Mouse (Mus musculus): ENCODE data around the gene Zfp362. TPM values are rescaled to one million over a fixed set of nuclear protein-coding genes. Genes with fewer than 3 reads are reported as not detected.

Gene Zfp362
- polyA plus RNA-seq, 1 experiment from 2014 or later = 48.9 TPM

GRCm38 (mm10) chr4:128794198-128794597 lies 11.6 kb downstream of the Zfp362 start:
- peaks cover 61% of the 10 kb centered on the region for H3K36me3 ChIP-seq
- peaks cover 57% of the 10 kb centered on the region for H3K4me1 ChIP-seq
- no peak overlapping the region for H3K4me2 ChIP-seq (replicated peaks)
- WGBS = 89% methylated on average over 8 of the region's 8 CpGs
- no peaks in the 10 kb centered on the region for H3K27me3 ChIP-seq
- no peak overlapping the region for H3K4me3 ChIP-seq
- H3K9me3 ChIP-seq = no peaks in the 10 kb centered on the region
- no peak overlapping the region for H3K27ac ChIP-seq
- no peak for ATAC-seq (ENCODE audit: low FRiP score, low read depth)
- no peak overlapping the region for H3K9ac ChIP-seq

GRCm38 (mm10) chr4:128793710-128794109 lies 12.1 kb downstream of the Zfp362 start:
- peaks cover 61% of the 10 kb centered on the region for H3K36me3 ChIP-seq
- peaks cover 52% of the 10 kb centered on the region for H3K4me1 ChIP-seq
- no peak overlapping the region for H3K4me3 ChIP-seq
- H3K4me2 ChIP-seq (replicated peaks) = no peak overlapping the region
- no peaks in the 10 kb centered on the region for H3K27me3 ChIP-seq
- WGBS = 39% methylated on average over 1 of the region's 1 CpGs
- H3K27ac ChIP-seq = no peak overlapping the region
- no peaks in the 10 kb centered on the region for H3K9me3 ChIP-seq
- no peak overlapping the region for H3K9ac ChIP-seq
- no peak for ATAC-seq (ENCODE audit: low FRiP score, low read depth)

GRCm38 (mm10) chr4:128789646-128790045 lies 16.2 kb downstream of the Zfp362 start:
- Histone ChIP-seq H3K4me2 (replicated peaks) (no peak overlapping the region), H3K4me3 (no peak overlapping the region), H3K27me3 (no peaks in the 10 kb centered on the region), H3K36me3 (peaks cover 93% of the 10 kb centered on the region), H3K9me3 (no peaks in the 10 kb centered on the region), H3K27ac (no peak overlapping the region), H3K4me1 (peaks cover 16% of the 10 kb centered on the region; the same call in 1 of the 2 replicates), H3K9ac (no peak overlapping the region)
- 27% methylated on average over 18 of the region's 18 CpGs for WGBS
- ATAC-seq (ENCODE audit: low FRiP score, low read depth) = no peak

- Histone ChIP-seq H3K27me3 (no peaks in the 10 kb centered on the region), H3K27ac (no peak overlapping the region), H3K36me3 (peaks cover 93% of the 10 kb centered on the region), H3K4me1 (peaks cover 16% of the 10 kb centered on the region; the same call in 1 of the 2 replicates), H3K9me3 (no peaks in the 10 kb centered on the region), H3K9ac (no peak overlapping the region), H3K4me2 (replicated peaks) (no peak overlapping the region), H3K4me3 (no peak overlapping the region)
- WGBS = 94% methylated on average over 4 of the region's 4 CpGs
- no peak for ATAC-seq (ENCODE audit: low FRiP score, low read depth)
These were observed 17.7 kb downstream of the Zfp362 start for GRCm38 (mm10) chr4:128788108-128788507.

- no peak overlapping the region for H3K4me2 ChIP-seq (replicated peaks)
- H3K27me3 ChIP-seq = no peaks in the 10 kb centered on the region
- H3K27ac ChIP-seq = no peak overlapping the region
- no peak for ATAC-seq (ENCODE audit: low FRiP score, low read depth)
- H3K36me3 ChIP-seq = peaks cover 93% of the 10 kb centered on the region
- no peak overlapping the region for H3K4me3 ChIP-seq
- H3K9ac ChIP-seq = no peak overlapping the region
- 91% methylated on average over 24 of the region's 24 CpGs for WGBS
- no peaks in the 10 kb centered on the region for H3K9me3 ChIP-seq
- H3K4me1 ChIP-seq = peaks cover 16% of the 10 kb centered on the region; the same call in 1 of the 2 replicates
These were observed 18.6 kb downstream of the Zfp362 start for GRCm38 (mm10) chr4:128787023-128787939.

GRCm38 (mm10) chr4:128785921-128786654 lies 19.8 kb downstream of the Zfp362 start:
- Histone ChIP-seq H3K27me3 (no peaks in the 10 kb centered on the region), H3K4me1 (peaks cover 16% of the 10 kb centered on the region; the same call in 1 of the 2 replicates), H3K27ac (no peak overlapping the region), H3K4me3 (no peak overlapping the region), H3K9ac (no peak overlapping the region), H3K4me2 (replicated peaks) (no peak overlapping the region), H3K36me3 (peaks cover 93% of the 10 kb centered on the region), H3K9me3 (no peaks in the 10 kb centered on the region)
- ATAC-seq (ENCODE audit: low FRiP score, low read depth) = no peak
- 92% methylated on average over 11 of the region's 11 CpGs for WGBS

GRCm38 (mm10) chr4:128784950-128785631 lies 20.8 kb downstream of the Zfp362 start:
- H3K4me1 ChIP-seq = peaks cover 8% of the 10 kb centered on the region; the same call in 1 of the 2 replicates
- H3K4me3 ChIP-seq = no peak overlapping the region
- H3K9ac ChIP-seq = no peak overlapping the region
- no peak overlapping the region for H3K4me2 ChIP-seq (replicated peaks)
- peaks cover 95% of the 10 kb centered on the region for H3K36me3 ChIP-seq
- 90% methylated on average over 15 of the region's 15 CpGs for whole genome bisulfite sequencing
- H3K9me3 ChIP-seq = no peaks in the 10 kb centered on the region
- no peak for ATAC-seq (ENCODE audit: low FRiP score, low read depth)
- H3K27me3 ChIP-seq = no peaks in the 10 kb centered on the region
- H3K27ac ChIP-seq = no peak overlapping the region

GRCm38 (mm10) chr4:128782645-128783044 lies 23.2 kb downstream of the Zfp362 start:
- Histone ChIP-seq H3K9ac (no peak overlapping the region), H3K27ac (no peak overlapping the region), H3K4me1 (no peaks in the 10 kb centered on the region), H3K4me2 (replicated peaks) (no peak overlapping the region), H3K36me3 (peaks cover 100% of the 10 kb centered on the region), H3K4me3 (no peak overlapping the region), H3K27me3 (no peaks in the 10 kb centered on the region), H3K9me3 (no peaks in the 10 kb centered on the region)
- 68% methylated on average over 4 of the region's 4 CpGs for WGBS
- ATAC-seq (ENCODE audit: low FRiP score, low read depth) = no peak

- Histone ChIP-seq H3K27me3 (no peaks in the 10 kb centered on the region), H3K4me1 (0 out of 2 replicates have a peak, but pooled peaks cover 3% of the 10 kb centered on the region), H3K9ac (no peak overlapping the region), H3K9me3 (no peaks in the 10 kb centered on the region), H3K4me2 (replicated peaks) (no peak overlapping the region), H3K27ac (no peak overlapping the region), H3K4me3 (no peak overlapping the region), H3K36me3 (peaks cover 100% of the 10 kb centered on the region)
- 90% methylated on average over 7 of the region's 7 CpGs for WGBS
- ATAC-seq (ENCODE audit: low FRiP score, low read depth) = no peak
These were observed 23.8 kb downstream of the Zfp362 start for GRCm38 (mm10) chr4:128782037-128782436.

GRCm38 (mm10) chr4:128777593-128777992 lies 28.3 kb downstream of the Zfp362 start:
- 85% methylated on average over 11 of the region's 11 CpGs for WGBS
- Histone ChIP-seq H3K9me3 (no peaks in the 10 kb centered on the region), H3K4me3 (no peak overlapping the region), H3K4me2 (replicated peaks) (no peak overlapping the region), H3K27ac (no peak overlapping the region), H3K9ac (no peak overlapping the region), H3K4me1 (0 out of 2 replicates have a peak, but pooled peaks cover 5% of the 10 kb centered on the region), H3K27me3 (no peaks in the 10 kb centered on the region), H3K36me3 (peaks cover 99% of the 10 kb centered on the region)
- no peak for ATAC-seq (ENCODE audit: low FRiP score, low read depth)

GRCm38 (mm10) chr4:128776568-128777289 lies 29.1 kb downstream of the Zfp362 start:
- Histone ChIP-seq H3K4me3 (no peak overlapping the region), H3K4me1 (0 out of 2 replicates have a peak, but pooled peaks cover 5% of the 10 kb centered on the region), H3K27me3 (no peaks in the 10 kb centered on the region), H3K9ac (no peak overlapping the region), H3K36me3 (peaks cover 99% of the 10 kb centered on the region), H3K9me3 (no peaks in the 10 kb centered on the region), H3K4me2 (replicated peaks) (no peak overlapping the region), H3K27ac (no peak overlapping the region)
- peak; percentile 54 for ATAC-seq (ENCODE audit: low FRiP score, low read depth)
- WGBS = 48% methylated on average over 20 of the region's 20 CpGs

Measured in limb, embryonic 13.5 days (tissue).